In genomic region chr10:127619941-127620405, GRCm38 (mm10) we compare ENCODE assay signal across 8 mouse cellular contexts. TPM values are rescaled to one million over a fixed set of nuclear protein-coding genes. Genes with fewer than 3 reads are reported as not detected.
A peak's percentile ranks its signal among the peaks of the same experiment; 100 is the strongest.
DNase-seq lines count a peak whose midpoint lies in the region; ATAC-seq lines count a peak whose summit lies in the region.

No protein-coding gene starts in this region.

- peaks cover 59% of the 10 kb centered on the region for H3K4me1 ChIP-seq in heart, embryonic 12.5 days (replicated peaks)
- H3K4me1 ChIP-seq in forebrain, embryonic 14.5 days (ENCODE audit: control insufficient read depth, insufficient read depth, low read length), result peaks cover 36% of the 10 kb centered on the region
- peaks cover 76% of the 10 kb centered on the region for H3K4me1 ChIP-seq in limb, embryonic 10.5 days

- intact Hi-C loops in heart, postnatal 14 days (cut with DNase I), result loop anchor here (2.0 kb wide), 2 partner anchors 19 to 43 kb away; no protein-coding TSS in a partner anchor

- H3K27ac ChIP-seq in heart, embryonic 12.5 days (ENCODE audit: poor library complexity, severe bottlenecking), result peak overlapping the region; percentile 98
- H3K27ac ChIP-seq in forebrain, embryonic 14.5 days (ENCODE audit: low read depth, low read length), result peak overlapping the region; percentile 87
- peak overlapping the region; percentile 96 for H3K27ac ChIP-seq in limb, embryonic 10.5 days

- peak overlapping the region; percentile 98 for H3K4me2 ChIP-seq in heart, embryonic 12.5 days
- peak overlapping the region; percentile 84 for H3K4me2 ChIP-seq in forebrain, embryonic 14.5 days (ENCODE audit: low read length)

- peak overlapping the region; percentile 73 for H3K9ac ChIP-seq in heart, embryonic 12.5 days
- H3K9ac ChIP-seq in forebrain, embryonic 14.5 days (ENCODE audit: low read length), result peak overlapping the region; percentile 94

- WGBS in heart, embryonic 12.5 days, result 6% methylated on average over 12 of the region's 12 CpGs
- under 1% methylated on average over 12 of the region's 12 CpGs for WGBS in forebrain, embryonic 14.5 days
- under 1% methylated on average over 12 of the region's 12 CpGs for WGBS in limb, embryonic 10.5 days

- H3K27me3 ChIP-seq in heart, embryonic 12.5 days (replicated peaks), result no peaks in the 10 kb centered on the region
- H3K27me3 ChIP-seq in forebrain, embryonic 14.5 days (replicated peaks; ENCODE audit: control insufficient read depth, insufficient read depth, low read length), result no peaks in the 10 kb centered on the region
- H3K27me3 ChIP-seq in limb, embryonic 10.5 days (ENCODE audit: low read depth, poor library complexity, severe bottlenecking), result no peaks in the 10 kb centered on the region

- DNase-seq in heart, postnatal 14 days, result no peak
- peak; percentile 51 for DNase-seq in adipocyte (ENCODE audit: low spot score)
- DNase-seq in forebrain, embryonic 14.5 days (ENCODE audit: low spot score), result no peak
- peak; percentile 68 for DNase-seq in limb, embryonic 10.5 days (ENCODE audit: low spot score)
- peak; percentile 58 for DNase-seq in neural tube, embryonic 10.5 days (ENCODE audit: extremely low spot score, low spot score)
- no peak for DNase-seq in spleen, postnatal 14 days (ENCODE audit: low spot score in 2 of 2)

- ATAC-seq in heart, embryonic 12.5 days (ENCODE audit: insufficient number of reproducible peaks, low FRiP score), result no peak
- ATAC-seq in forebrain, embryonic 14.5 days, result peak; percentile 0; the same call in 1 of the 2 replicates
- no peak for ATAC-seq in frontal cortex, adult (ENCODE audit: low TSS enrichment)

- H3K9me3 ChIP-seq in heart, embryonic 12.5 days (replicated peaks), result no peaks in the 10 kb centered on the region
- no peaks in the 10 kb centered on the region for H3K9me3 ChIP-seq in forebrain, embryonic 14.5 days (replicated peaks; ENCODE audit: control insufficient read depth, low read length)
- no peaks in the 10 kb centered on the region for H3K9me3 ChIP-seq in limb, embryonic 10.5 days (replicated peaks)

- H3K4me3 ChIP-seq in heart, embryonic 12.5 days, result peak overlapping the region; percentile 77
- H3K4me3 ChIP-seq in forebrain, embryonic 14.5 days (ENCODE audit: low read depth, low read length), result peak overlapping the region; percentile 73
- H3K4me3 ChIP-seq in limb, embryonic 10.5 days, result peak overlapping the region; percentile 89

- no peaks in the 10 kb centered on the region for H3K36me3 ChIP-seq in heart, embryonic 12.5 days
- no peaks in the 10 kb centered on the region for H3K36me3 ChIP-seq in forebrain, embryonic 14.5 days (ENCODE audit: control insufficient read depth, insufficient read depth, low read length)
- 0 out of 2 replicates have a peak, but pooled peaks cover 7% of the 10 kb centered on the region for H3K36me3 ChIP-seq in limb, embryonic 10.5 days

RNA-seq across cellular contexts. Expression of gene Lrp1, which starts 1.0 kb away (rescaled TPM):
- 43.3 and 46.1 TPM in 2 replicates for polyA plus RNA-seq in heart, embryonic 12.5 days (2016; fragmentation: Nextera tagmentation; extraction: Ambion mirVana)
- total RNA-seq in heart, postnatal 14 days (2021), result 100 to 1,000 TPM in 1 of 2 experiments, 10 to 100 TPM in 1; 85.0 to 105 TPM
- 60.2 and 81.2 TPM in 2 replicates for polyA plus RNA-seq in forebrain, embryonic 14.5 days (2014; fragmentation: Nextera tagmentation; extraction: Ambion mirVana)
- 48.6 and 67.8 TPM in 2 replicates for polyA plus RNA-seq in limb, embryonic 10.5 days (2016; fragmentation: Nextera tagmentation; extraction: Ambion mirVana)

RNA-seq across cellular contexts. Expression of gene Stat6, which starts 22.8 kb away (rescaled TPM):
- polyA plus RNA-seq in heart, embryonic 12.5 days (2016; fragmentation: Nextera tagmentation; extraction: Ambion mirVana), result 27.8 and 28.2 TPM in 2 replicates
- total RNA-seq in heart, postnatal 14 days (2021), result 10 to 100 TPM; 46.9 to 49.9 TPM
- polyA plus RNA-seq in forebrain, embryonic 14.5 days (2014; fragmentation: Nextera tagmentation; extraction: Ambion mirVana), result 3.4 and 3.7 TPM in 2 replicates
- 8.4 and 9.7 TPM in 2 replicates for polyA plus RNA-seq in limb, embryonic 10.5 days (2016; fragmentation: Nextera tagmentation; extraction: Ambion mirVana)

RNA-seq across cellular contexts. Expression of gene Nemp1, which starts 46.7 kb away (rescaled TPM):
- 8.9 and 9.2 TPM in 2 replicates for polyA plus RNA-seq in heart, embryonic 12.5 days (2016; fragmentation: Nextera tagmentation; extraction: Ambion mirVana)
- total RNA-seq in heart, postnatal 14 days (2021), result 1 to 10 TPM; 4.2 to 4.7 TPM
- polyA plus RNA-seq in forebrain, embryonic 14.5 days (2014; fragmentation: Nextera tagmentation; extraction: Ambion mirVana), result 5.8 TPM in 2 replicates
- polyA plus RNA-seq in limb, embryonic 10.5 days (2016; fragmentation: Nextera tagmentation; extraction: Ambion mirVana), result 11.9 and 12.3 TPM in 2 replicates

RNA-seq across cellular contexts. Expression of gene Nab2, which starts 48.4 kb away (rescaled TPM):
- polyA plus RNA-seq in heart, embryonic 12.5 days (2016; fragmentation: Nextera tagmentation; extraction: Ambion mirVana), result 13.4 and 13.7 TPM in 2 replicates
- total RNA-seq in heart, postnatal 14 days (2021), result 1 to 10 TPM; 8.0 TPM
- 1.8 and 1.9 TPM in 2 replicates for polyA plus RNA-seq in forebrain, embryonic 14.5 days (2014; fragmentation: Nextera tagmentation; extraction: Ambion mirVana)
- 13.1 and 17.4 TPM in 2 replicates for polyA plus RNA-seq in limb, embryonic 10.5 days (2016; fragmentation: Nextera tagmentation; extraction: Ambion mirVana)

Comparison
In these comparisons a context has a peak if more than half of its experiments do, and no peak if none do; other contexts are left out.
1. DNase-seq: peak in adipocyte (single experiment), limb, embryonic 10.5 days (single experiment) and neural tube, embryonic 10.5 days (single experiment); none in heart, postnatal 14 days (0 of 2), forebrain, embryonic 14.5 days (single experiment) and spleen, postnatal 14 days (0 of 2).
2. Peak in every context shown above with its lines, with median percentiles within 50 percentile points of each other: H3K27ac ChIP-seq and H3K4me3 ChIP-seq.